Mouse (Mus musculus): ENCODE data around the gene Grid2. TPM values are rescaled to one million over a fixed set of nuclear protein-coding genes. Genes with fewer than 3 reads are reported as not detected.

The Grid2 gene
- total and polyA plus RNA-seq, 3 experiments, result not detected

DNA sequence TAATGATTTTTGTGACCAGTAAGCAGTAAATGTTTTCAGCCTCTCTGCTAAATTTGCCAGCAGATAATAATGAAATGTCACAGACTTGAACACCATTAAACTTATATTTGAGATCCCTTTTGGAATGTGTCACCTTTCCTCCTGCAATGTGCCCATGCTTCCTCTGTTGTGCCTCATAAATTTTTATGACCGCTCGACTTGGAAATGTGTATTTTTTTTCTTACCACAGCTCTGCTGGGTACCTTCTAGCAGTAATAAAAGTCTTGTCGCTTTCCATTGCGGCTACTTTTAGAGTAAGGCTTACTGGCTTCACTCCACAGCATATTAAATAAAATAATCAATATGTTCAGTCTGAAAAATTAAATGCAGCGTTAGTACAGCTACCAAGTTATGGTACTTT, 564.6 kb downstream of the Grid2 start:
- no peaks in the 10 kb centered on the region for H3K27me3 ChIP-seq (ENCODE audit: control insufficient read depth in 1 of 2, insufficient read depth in 2 of 2, low read length in 2 of 2)
- no peaks in the 10 kb centered on the region for H3K36me3 ChIP-seq (ENCODE audit: control insufficient read depth in 1 of 2, insufficient read depth in 2 of 2, low read length in 2 of 2)
- no peak for DNase-seq (ENCODE audit: low read depth, low spot score)
- no peak overlapping the region for H3K9ac ChIP-seq (ENCODE audit: control insufficient read depth, low read depth, low read length, poor library complexity, severe bottlenecking)
- TF ChIP-seq KAT2A (conservative IDR thresholded peaks at IDR 0.05; ENCODE audit: low read depth, low read length), result no peak
- TF ChIP-seq RCOR1 (IDR thresholded peaks at IDR 0.05; ENCODE audit: low read depth, low read length), result no peak
- TF ChIP-seq USF1 (IDR thresholded peaks at IDR 0.05; ENCODE audit: low read depth, low read length), result no peak
- TF ChIP-seq TAL1 (IDR thresholded peaks at IDR 0.05; ENCODE audit: low read length), result no peak
- TF ChIP-seq USF2 (IDR thresholded peaks at IDR 0.05; ENCODE audit: borderline replicate concordance in 1 of 2, insufficient read depth in 1 of 2, low read depth in 1 of 2, low read length in 2 of 2), result no peak
- TF ChIP-seq E2F4 (IDR thresholded peaks at IDR 0.05; ENCODE audit: borderline replicate concordance, low read depth, low read length), result no peak
- TF ChIP-seq SMC3 (IDR thresholded peaks at IDR 0.05; ENCODE audit: low read depth, low read length), result no peak
- no peaks in the 10 kb centered on the region for H3K4me1 ChIP-seq (ENCODE audit: control insufficient read depth in 1 of 2, insufficient read depth in 2 of 2, low read length in 2 of 2)
- H3K27ac ChIP-seq (ENCODE audit: control insufficient read depth, low read depth, low read length), result no peak overlapping the region
- H3K4me3 ChIP-seq (ENCODE audit: control insufficient read depth in 1 of 2, insufficient read depth in 1 of 2, low read depth in 2 of 2, low read length in 2 of 2), result no peak overlapping the region
- H3K79me2 ChIP-seq (ENCODE audit: control insufficient read depth, insufficient read depth, low read length, poor library complexity), result no peaks in the 10 kb centered on the region
- H3K9me3 ChIP-seq (replicated peaks; ENCODE audit: insufficient read depth, low read length), result no peaks in the 10 kb centered on the region

DNA sequence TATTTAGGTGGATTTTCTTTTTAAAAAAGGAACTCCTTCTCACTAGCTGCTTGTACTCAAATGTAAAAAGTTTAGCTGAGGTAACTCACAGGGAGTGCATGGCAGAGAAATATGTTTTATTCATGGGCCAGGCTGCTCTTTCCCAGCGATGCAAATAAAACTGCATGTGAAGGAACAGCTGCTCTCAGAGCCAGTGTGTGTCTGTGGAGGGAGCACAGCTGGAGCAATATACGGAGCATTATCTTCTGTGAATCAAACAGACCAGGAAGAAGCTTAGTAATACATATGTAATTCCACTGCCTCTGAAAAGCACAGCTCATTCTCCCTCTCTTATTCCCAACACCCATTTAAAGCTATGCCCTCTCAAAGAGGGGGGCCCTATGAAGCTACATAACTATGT, 607.0 kb downstream of the Grid2 start:
- TF ChIP-seq MEF2A (IDR thresholded peaks at IDR 0.05; ENCODE audit: extremely low read depth, insufficient replicate concordance, low read depth, low read length, poor library complexity, severe bottlenecking), result no peak
- no peak for TF ChIP-seq ZNF384 (IDR thresholded peaks at IDR 0.05; ENCODE audit: low read depth, low read length)
- TF ChIP-seq TCF12 (IDR thresholded peaks at IDR 0.05; ENCODE audit: low read depth, low read length), result no peak
- no peak for TF ChIP-seq ZMIZ1 (IDR thresholded peaks at IDR 0.05; ENCODE audit: low read depth, low read length)
- TF ChIP-seq SMC3 (IDR thresholded peaks at IDR 0.05; ENCODE audit: low read depth, low read length), result no peak
- TF ChIP-seq ETS1 (IDR thresholded peaks at IDR 0.05; ENCODE audit: low read depth, low read length), result no peak
- TF ChIP-seq ZKSCAN1 (IDR thresholded peaks at IDR 0.05; ENCODE audit: low read depth, low read length), result no peak
- TF ChIP-seq TBP (IDR thresholded peaks at IDR 0.05; ENCODE audit: low read depth, low read length), result no peak
- no peak for TF ChIP-seq MAZ (IDR thresholded peaks at IDR 0.05; ENCODE audit: low read depth, low read length)
- TF ChIP-seq RCOR1 (IDR thresholded peaks at IDR 0.05; ENCODE audit: low read depth, low read length), result no peak
- TF ChIP-seq BHLHE40 (IDR thresholded peaks at IDR 0.05; ENCODE audit: borderline replicate concordance, low read depth, low read length), result no peak
- no peak for TF ChIP-seq TAL1 (IDR thresholded peaks at IDR 0.05; ENCODE audit: low read length)
- no peak for TF ChIP-seq UBTF (IDR thresholded peaks at IDR 0.05; ENCODE audit: borderline replicate concordance, insufficient read depth, low read depth, low read length)
- no peak for TF ChIP-seq USF1 (IDR thresholded peaks at IDR 0.05; ENCODE audit: low read depth, low read length)
- TF ChIP-seq SIN3A (IDR thresholded peaks at IDR 0.05; ENCODE audit: low read length), result no peak
- no peak for TF ChIP-seq POLR2A (IDR thresholded peaks at IDR 0.05; ENCODE audit: control insufficient read depth in 1 of 2, insufficient read depth in 1 of 2, low read depth in 1 of 2, low read length in 2 of 2, poor library complexity in 1 of 2)
- no peak for TF ChIP-seq GABPA (IDR thresholded peaks at IDR 0.05; ENCODE audit: low read depth, low read length)
- TF ChIP-seq ZC3H11A (IDR thresholded peaks at IDR 0.05; ENCODE audit: low read depth, low read length), result no peak
- TF ChIP-seq NELFE (IDR thresholded peaks at IDR 0.05; ENCODE audit: low read depth, low read length), result no peak
- no peaks in the 10 kb centered on the region for H3K36me3 ChIP-seq (ENCODE audit: control insufficient read depth in 1 of 2, insufficient read depth in 2 of 2, low read length in 2 of 2)
- H3K79me2 ChIP-seq (ENCODE audit: control insufficient read depth, insufficient read depth, low read length, poor library complexity), result no peaks in the 10 kb centered on the region
- H3K4me3 ChIP-seq (ENCODE audit: control insufficient read depth in 1 of 2, insufficient read depth in 1 of 2, low read depth in 2 of 2, low read length in 2 of 2), result no peak overlapping the region
- H3K9me3 ChIP-seq (replicated peaks; ENCODE audit: insufficient read depth, low read length), result no peaks in the 10 kb centered on the region
- H3K27ac ChIP-seq (ENCODE audit: control insufficient read depth, low read depth, low read length), result no peak overlapping the region
- H3K27me3 ChIP-seq (ENCODE audit: control insufficient read depth in 1 of 2, insufficient read depth in 2 of 2, low read length in 2 of 2), result no peaks in the 10 kb centered on the region
- no peaks in the 10 kb centered on the region for H3K4me1 ChIP-seq (ENCODE audit: control insufficient read depth in 1 of 2, insufficient read depth in 2 of 2, low read length in 2 of 2)
- no peak for DNase-seq (ENCODE audit: low read depth, low spot score)
- no peak overlapping the region for H3K9ac ChIP-seq (ENCODE audit: control insufficient read depth, low read depth, low read length, poor library complexity, severe bottlenecking)

Measured in MEL (cell line).